Mouse (Mus musculus) kidney, postnatal 0 days (tissue): Measurements from ENCODE around the gene Rnf215. TPM values are rescaled to one million over a fixed set of nuclear protein-coding genes. Genes with fewer than 3 reads are reported as not detected.

Source experiments
- ATAC-seq: fragments of 200-750 bp; cut with Nextera tagmentation; replicated peaks from 2 replicates; pipeline ENCODE4 v1.8.0; 2017; ENCODE audit warnings: low read depth, moderate number of reproducible peaks, moderate TSS enrichment, moderate library complexity; ENCODE audit not compliant: low FRiP score
- DNase-seq: peaks from one replicate; pipeline ENCODE4 v3.0.0-alpha.2; 2016; ENCODE audit warnings: low spot score
- H3K27ac ChIP-seq: fragments of 300-500 bp; sonication (generic); 2 replicates; pipeline ENCODE4 v1.5.1; 2014; ENCODE audit warnings: mild to moderate bottlenecking
- H3K27me3 ChIP-seq: fragments of 300-500 bp; sonication (generic); 2 replicates; pipeline ENCODE4 v1.6.1; 2014; ENCODE audit warnings: low read length, mixed read lengths; ENCODE audit not compliant: insufficient read depth
- H3K36me3 ChIP-seq: fragments of 300-500 bp; sonication (generic); 2 replicates; pipeline ENCODE4 v1.6.1; 2014; ENCODE audit warnings: low read length, mixed read lengths; ENCODE audit not compliant: insufficient read depth
- H3K4me1 ChIP-seq: fragments of 300-500 bp; sonication (generic); replicated peaks from 2 replicates; pipeline ENCODE4 v1.6.1; 2014; ENCODE audit warnings: antibody characterized with exemption, low read length, mixed read lengths; ENCODE audit not compliant: insufficient read depth
- H3K4me2 ChIP-seq: fragments of 300-500 bp; sonication (generic); 2 replicates; pipeline ENCODE4 v1.6.1; 2014; ENCODE audit warnings: mild to moderate bottlenecking, low read length, moderate library complexity, mixed read lengths
- H3K4me3 ChIP-seq: fragments of 300-500 bp; sonication (generic); replicated peaks from 2 replicates; pipeline ENCODE4 v1.5.1; 2014; ENCODE audit warnings: low read depth, low read length
- H3K9ac ChIP-seq: fragments of 300-500 bp; sonication (generic); 2 replicates; pipeline ENCODE4 v1.6.1; 2014; ENCODE audit warnings: low read depth, low read length
- H3K9me3 ChIP-seq: fragments of 300-500 bp; sonication (generic); replicated peaks from 2 replicates; pipeline ENCODE4 v1.6.1; 2016; ENCODE audit warnings: low read length, inconsistent platforms, mixed read lengths
- CTCF ChIP-seq: IDR thresholded peaks from 2 replicates; pipeline ENCODE4 v1.5.1; 2016; ENCODE audit warnings: antibody characterized with exemption, low read depth, mild to moderate bottlenecking, moderate library complexity
- WGBS: fragments of 180-500 bp; shearing (Covaris S2); extraction: QIAGEN DNeasy Blood & Tissue Kit; methylation state at CpG from one replicate; pipeline ENCODE4 v1.1.7; 2014; 5-methylcytosine and 5-hydroxymethylcytosine counted together
- polyA plus RNA-seq: library from polyadenylated mRNA; unstranded; fragments of >200 nt; fragmentation: Nextera tagmentation; extraction: Ambion mirVana; gene quantifications from 2 replicates; pipeline ENCODE4 v1.2.1, GENCODE M21; 2015

Gene Rnf215
- polyA plus RNA-seq, 1 experiment from 2014 or later: 29.8 TPM

GRCm38 (mm10) chr11:4164701-4165100 is 29.7 kb downstream of the Rnf215 start:
- no peaks in the 10 kb centered on the region for H3K27me3 ChIP-seq
- no peak overlapping the region for H3K27ac ChIP-seq
- DNase-seq (no peak), ATAC-seq (no peak)
- no peak overlapping the region for H3K4me2 ChIP-seq
- TF ChIP-seq CTCF: no peak
- 86% methylated on average over 2 of the region's 2 CpGs for WGBS
- H3K9me3 ChIP-seq: no peaks in the 10 kb centered on the region
- peaks cover 45% of the 10 kb centered on the region for H3K36me3 ChIP-seq
- H3K9ac ChIP-seq: no peak overlapping the region
- no peak overlapping the region for H3K4me3 ChIP-seq
- H3K4me1 ChIP-seq: peaks cover 15% of the 10 kb centered on the region; the same call in 1 of the 2 replicates

GRCm38 (mm10) chr11:4166467-4167090 is 31.6 kb downstream of the Rnf215 start:
- DNase-seq: no peak
- Histone ChIP-seq H3K9ac (no peak overlapping the region), H3K27me3 (no peaks in the 10 kb centered on the region), H3K36me3 (peaks cover 60% of the 10 kb centered on the region), H3K4me2 (no peak overlapping the region), H3K27ac (no peak overlapping the region), H3K4me1 (peaks cover 4% of the 10 kb centered on the region; the same call in 1 of the 2 replicates), H3K4me3 (no peak overlapping the region), H3K9me3 (no peaks in the 10 kb centered on the region)
- no peak for ATAC-seq
- TF ChIP-seq CTCF: no peak
- WGBS: 89% methylated on average over 7 of the region's 7 CpGs

- DNase-seq (no peak), ATAC-seq (no peak)
- H3K4me3 ChIP-seq: no peak overlapping the region
- no peak for TF ChIP-seq CTCF
- H3K4me2 ChIP-seq: no peak overlapping the region
- no peaks in the 10 kb centered on the region for H3K4me1 ChIP-seq
- H3K36me3 ChIP-seq: peaks cover 94% of the 10 kb centered on the region
- 69% methylated on average over 5 of the region's 5 CpGs for WGBS
- H3K27ac ChIP-seq: no peak overlapping the region
- no peak overlapping the region for H3K9ac ChIP-seq
- H3K9me3 ChIP-seq: no peaks in the 10 kb centered on the region
- H3K27me3 ChIP-seq: no peaks in the 10 kb centered on the region
These were observed 39.6 kb downstream of the Rnf215 start for GRCm38 (mm10) chr11:4174586-4174985.

- Histone ChIP-seq H3K4me1 (no peaks in the 10 kb centered on the region), H3K9ac (no peak overlapping the region), H3K27me3 (no peaks in the 10 kb centered on the region), H3K4me2 (no peak overlapping the region), H3K36me3 (peaks cover 91% of the 10 kb centered on the region), H3K9me3 (no peaks in the 10 kb centered on the region), H3K4me3 (no peak overlapping the region), H3K27ac (no peak overlapping the region)
- 75% methylated on average over 4 of the region's 4 CpGs for WGBS
- ATAC-seq (no peak), DNase-seq (no peak)
- no peak for TF ChIP-seq CTCF
These were observed 42.7 kb downstream of the Rnf215 start for GRCm38 (mm10) chr11:4177716-4178115.

- Histone ChIP-seq H3K9ac (no peak overlapping the region), H3K4me1 (no peaks in the 10 kb centered on the region), H3K27ac (no peak overlapping the region), H3K9me3 (no peaks in the 10 kb centered on the region), H3K36me3 (peaks cover 51% of the 10 kb centered on the region), H3K4me2 (no peak overlapping the region), H3K27me3 (no peaks in the 10 kb centered on the region), H3K4me3 (no peak overlapping the region)
- no peak for TF ChIP-seq CTCF
- no peak for DNase-seq
- no peak for ATAC-seq
- WGBS: 22% methylated on average over 1 of the region's 1 CpGs
These were observed 47.1 kb downstream of the Rnf215 start for GRCm38 (mm10) chr11:4182061-4182460.

GRCm38 (mm10) chr11:4183511-4183910 is 48.5 kb downstream of the Rnf215 start:
- Histone ChIP-seq H3K4me3 (no peak overlapping the region), H3K4me1 (peaks cover 14% of the 10 kb centered on the region), H3K9ac (no peak overlapping the region), H3K27me3 (no peaks in the 10 kb centered on the region), H3K4me2 (no peak overlapping the region), H3K27ac (no peak overlapping the region), H3K36me3 (peaks cover 36% of the 10 kb centered on the region), H3K9me3 (no peaks in the 10 kb centered on the region)
- ATAC-seq (no peak), DNase-seq (no peak)
- no peak for TF ChIP-seq CTCF
